Mouse (Mus musculus) hindbrain, embryonic 11.5 days (tissue): ENCODE results near the gene Kng2. TPM values are rescaled to one million over a fixed set of nuclear protein-coding genes. Genes with fewer than 3 reads are reported as not detected.
"Not testable (repeated sequence)": the region's sequence is repeated elsewhere in the genome, so short reads cannot be mapped to it uniquely, and the experiment has no call there.

Experiments used
- ATAC-seq: fragments of 200-750 bp; cut with Nextera tagmentation; 2 replicates; pipeline ENCODE4 v1.8.0; 2017; ENCODE audit warnings: mild to moderate bottlenecking, moderate TSS enrichment, moderate library complexity; ENCODE audit not compliant: low FRiP score
- DNase-seq: peaks from one replicate; pipeline ENCODE4 v3.0.0-alpha.2; 2015; ENCODE audit warnings: low spot score
- H3K27ac ChIP-seq: fragments of 300-500 bp; sonication (generic); 2 replicates; pipeline ENCODE4 v1.5.1; 2014; ENCODE audit warnings: mild to moderate bottlenecking, low read depth, low read length
- H3K27me3 ChIP-seq: fragments of 300-500 bp; sonication (generic); 2 replicates; pipeline ENCODE4 v1.6.1; 2014; ENCODE audit warnings: mild to moderate bottlenecking, low read length, moderate library complexity, mixed read lengths; ENCODE audit not compliant: control insufficient read depth, insufficient read depth
- H3K36me3 ChIP-seq: fragments of 300-500 bp; sonication (generic); 2 replicates; pipeline ENCODE4 v1.6.1; 2014; ENCODE audit warnings: mild to moderate bottlenecking, low read length, moderate library complexity, mixed read lengths; ENCODE audit not compliant: control insufficient read depth, insufficient read depth
- H3K4me1 ChIP-seq: fragments of 300-500 bp; sonication (generic); replicated peaks from 2 replicates; pipeline ENCODE4 v1.6.1; 2014; ENCODE audit warnings: low read length, mixed read lengths; ENCODE audit not compliant: control insufficient read depth, insufficient read depth
- H3K4me2 ChIP-seq: fragments of 300-500 bp; sonication (generic); replicated peaks from 2 replicates; pipeline ENCODE4 v1.6.1; 2014; ENCODE audit warnings: mild to moderate bottlenecking, low read depth, low read length
- H3K4me3 ChIP-seq: fragments of 300-500 bp; sonication (generic); 2 replicates; pipeline ENCODE4 v1.5.1; 2014; ENCODE audit warnings: low read depth, low read length
- H3K9ac ChIP-seq: fragments of 300-500 bp; sonication (generic); 2 replicates; pipeline ENCODE4 v1.6.1; 2014; ENCODE audit warnings: low read depth, low read length
- H3K9me3 ChIP-seq: fragments of 300-500 bp; sonication (generic); 2 replicates; pipeline ENCODE4 v1.6.1; 2016; ENCODE audit warnings: low read length; ENCODE audit not compliant: control insufficient read depth
- WGBS: fragments of 180-500 bp; shearing (Covaris S2); extraction: QIAGEN DNeasy Blood & Tissue Kit; methylation state at CpG from one replicate; pipeline ENCODE4 v1.1.7; 2014; 5-methylcytosine and 5-hydroxymethylcytosine counted together
- polyA plus RNA-seq: library from polyadenylated mRNA; unstranded; fragments of >200 nt; fragmentation: Nextera tagmentation; extraction: Ambion mirVana; gene quantifications from 2 replicates; pipeline ENCODE4 v1.2.1, GENCODE M21; 2014

The Kng2 gene
- polyA plus RNA-seq, 1 experiment from 2014 or later = not detected

GRCm38 (mm10) chr16:22941825-22942476, 87.3 kb downstream of the Kng2 start:
- H3K27me3 ChIP-seq, H3K4me1 ChIP-seq, H3K27ac ChIP-seq, DNase-seq, H3K36me3 ChIP-seq, ATAC-seq, H3K9me3 ChIP-seq, H3K4me2 ChIP-seq, H3K4me3 ChIP-seq, H3K9ac ChIP-seq: not testable (repeated sequence)

- 84% methylated on average over 8 of the region's 8 CpGs for WGBS
- ATAC-seq (no peak), DNase-seq (no peak)
- H3K9ac ChIP-seq = no peak overlapping the region
- H3K4me3 ChIP-seq = no peak overlapping the region
- H3K4me2 ChIP-seq = no peak overlapping the region
- no peaks in the 10 kb centered on the region for H3K4me1 ChIP-seq
- H3K36me3 ChIP-seq = no peaks in the 10 kb centered on the region
- H3K27me3 ChIP-seq = no peaks in the 10 kb centered on the region
- H3K9me3 ChIP-seq = no peaks in the 10 kb centered on the region
- H3K27ac ChIP-seq = no peak overlapping the region
Observed at GRCm38 (mm10) chr16:22939120-22939695, 90.1 kb downstream of the Kng2 start.

- Histone ChIP-seq H3K9me3 (no peaks in the 10 kb centered on the region), H3K9ac (no peak overlapping the region), H3K4me1 (no peaks in the 10 kb centered on the region), H3K27me3 (no peaks in the 10 kb centered on the region), H3K4me3 (no peak overlapping the region), H3K4me2 (no peak overlapping the region), H3K27ac (no peak overlapping the region), H3K36me3 (no peaks in the 10 kb centered on the region)
- DNase-seq (no peak), ATAC-seq (no peak)
- 72% methylated on average over 2 of the region's 2 CpGs for WGBS
Observed at GRCm38 (mm10) chr16:22938541-22938940, 90.7 kb downstream of the Kng2 start.

DNA sequence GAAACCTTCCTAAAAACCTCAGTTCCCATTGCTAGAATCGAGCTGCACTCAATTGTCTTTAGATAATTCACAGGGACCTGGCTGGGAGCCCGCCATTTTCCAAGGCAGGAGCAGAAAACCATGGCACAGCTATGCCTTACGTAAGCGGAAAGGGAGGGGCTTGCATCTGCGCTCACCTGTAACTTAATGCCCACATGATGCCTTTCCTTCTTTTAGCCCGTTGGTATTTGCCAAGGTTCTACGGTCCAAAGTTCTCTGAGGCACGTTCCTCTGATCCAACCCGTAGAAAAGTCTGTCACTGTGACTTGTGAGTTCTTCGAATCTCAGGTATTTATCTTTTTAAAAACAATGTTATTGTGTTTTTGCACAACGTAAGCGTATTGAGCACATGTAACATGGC, 91.7 kb downstream of the Kng2 start:
- no peak overlapping the region for H3K9ac ChIP-seq
- WGBS = 92% methylated on average over 12 of the region's 12 CpGs
- DNase-seq (no peak), ATAC-seq (no peak)
- H3K4me3 ChIP-seq = no peak overlapping the region
- H3K27me3 ChIP-seq = no peaks in the 10 kb centered on the region
- no peaks in the 10 kb centered on the region for H3K4me1 ChIP-seq
- no peaks in the 10 kb centered on the region for H3K36me3 ChIP-seq
- no peaks in the 10 kb centered on the region for H3K9me3 ChIP-seq
- H3K4me2 ChIP-seq = no peak overlapping the region
- H3K27ac ChIP-seq = no peak overlapping the region

Other genes with a start within 250 kb of the Kng2 start
- 0.26 TPM in 1 of 2 replicates, not detected in the other for gene Crygs, start 217.9 kb downstream of the Kng2 start, polyA plus RNA-seq
- 33.6 and 36.1 TPM in 2 replicates for gene Tbccd1, start 171.8 kb downstream of the Kng2 start, polyA plus RNA-seq
- gene Dnajb11, start 171.6 kb downstream of the Kng2 start, polyA plus RNA-seq = 115 and 116 TPM in 2 replicates
- 0.11 TPM in 1 of 2 replicates, not detected in the other for gene Ahsg, start 138.2 kb downstream of the Kng2 start, polyA plus RNA-seq
- gene Fetub, start 111.1 kb downstream of the Kng2 start, polyA plus RNA-seq = not detected in 2 replicates
- gene Hrg, start 78.4 kb downstream of the Kng2 start, polyA plus RNA-seq = 0.08 and 0.36 TPM in 2 replicates
- gene Kng1, start 28.4 kb upstream of the Kng2 start, polyA plus RNA-seq = 0.10 TPM in 1 of 2 replicates, not detected in the other
- gene Eif4a2, start 78.0 kb upstream of the Kng2 start, polyA plus RNA-seq = 230 and 239 TPM in 2 replicates
- gene Rfc4, start 98.3 kb upstream of the Kng2 start, polyA plus RNA-seq = 182 and 192 TPM in 2 replicates
- gene Adipoq, start 117.1 kb upstream of the Kng2 start, polyA plus RNA-seq = not detected in 2 replicates
- gene St6gal1, start 195.3 kb upstream of the Kng2 start, polyA plus RNA-seq = 32.7 and 34.1 TPM in 2 replicates